Mouse (Mus musculus): ENCODE measurements around the gene Ap1m2.
A peak's percentile ranks its signal among the peaks of the same experiment; 100 is the strongest.
"Not testable (repeated sequence)": the region's sequence is repeated elsewhere in the genome, so short reads cannot be mapped to it uniquely, and the experiment has no call there.

The Ap1m2 gene

DNA sequence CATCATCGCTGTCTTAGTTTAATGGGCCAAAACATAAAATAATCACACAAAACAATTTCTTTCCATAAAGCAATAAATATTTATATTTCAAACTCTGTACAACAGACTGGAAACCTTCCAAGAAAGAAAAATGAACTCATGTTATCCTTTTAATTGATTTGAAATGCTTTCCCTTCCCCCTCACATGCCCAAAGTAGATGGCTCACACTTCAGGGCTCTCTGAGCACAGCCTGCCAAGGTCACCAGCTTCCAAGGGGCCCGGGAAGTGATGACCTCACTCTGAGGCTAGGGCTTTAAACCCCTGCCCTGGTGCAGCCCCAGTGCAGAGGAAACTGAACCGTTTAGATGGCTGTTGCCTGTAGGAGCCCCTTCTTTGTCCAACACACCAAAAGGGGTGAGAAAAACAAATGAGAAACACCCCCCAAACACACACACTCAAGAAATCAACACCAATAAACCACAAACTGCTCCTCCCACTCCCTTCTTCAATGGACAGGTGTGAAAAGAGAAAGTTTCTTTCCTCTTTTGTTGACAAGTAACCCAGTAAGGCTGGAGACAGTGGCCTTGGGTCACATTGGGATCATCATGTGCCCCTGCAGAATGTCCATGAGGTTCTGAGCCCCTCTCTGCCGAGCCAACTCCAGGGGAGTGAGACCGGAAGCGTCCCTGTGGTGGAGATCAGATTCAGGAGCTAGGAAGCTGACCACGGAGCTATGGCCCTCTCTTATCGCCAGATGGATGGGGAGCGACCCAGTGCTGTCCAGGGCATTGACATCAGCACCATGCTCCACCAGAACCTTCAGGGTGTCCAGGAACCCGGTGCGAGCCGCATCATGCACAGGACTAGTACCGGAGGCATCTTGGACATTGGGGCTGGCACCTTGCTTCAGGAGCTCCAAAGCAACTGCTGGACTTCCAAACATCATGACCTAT is 23.5 kb downstream of the Ap1m2 start:
- DNase-seq (ENCODE audit: low spot score), result no peak

DNA sequence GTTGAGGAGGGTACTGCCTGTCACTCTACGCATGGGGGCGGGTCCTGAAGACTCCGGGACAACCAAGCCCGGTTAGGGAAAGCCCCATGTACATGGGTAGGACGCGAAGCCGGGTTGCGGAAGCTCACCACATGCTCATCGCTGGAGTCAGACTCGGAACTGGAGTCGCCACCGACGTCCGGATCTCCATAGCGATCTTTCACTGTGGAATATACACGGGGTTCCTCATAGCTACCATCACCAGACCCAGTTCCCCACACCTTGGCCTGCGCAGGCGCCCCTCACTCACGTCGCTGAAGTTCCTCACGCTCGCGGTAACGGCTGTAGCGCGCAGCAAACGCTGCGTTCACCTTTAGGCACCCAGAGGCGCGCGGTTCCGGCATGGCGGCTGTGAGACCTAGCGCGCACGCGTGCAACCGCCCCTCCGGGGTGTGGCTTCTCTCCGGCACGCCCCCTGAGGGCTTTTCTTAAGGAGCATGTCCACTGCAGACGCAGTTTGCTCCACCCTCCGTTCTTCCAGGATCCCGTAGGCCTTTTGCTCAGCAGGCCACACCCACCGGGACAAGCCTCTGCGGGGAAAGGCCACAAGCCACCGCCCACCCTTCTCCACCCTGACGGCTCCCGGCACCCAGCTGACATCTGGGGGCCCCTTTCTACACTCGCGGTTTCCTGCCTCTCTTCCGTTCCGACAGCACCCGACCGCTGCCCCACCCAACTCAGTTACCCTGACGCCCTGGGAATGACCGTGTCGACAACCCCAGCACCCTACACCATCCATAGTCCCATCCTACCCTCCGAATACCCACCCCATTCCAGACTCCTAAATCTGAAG is 24.4 kb downstream of the Ap1m2 start, which contains the start of gene Kri1:
TSS of gene Kri1 (minus strand) at position 399 of the 832 bp plus-strand sequence.
- DNase-seq (ENCODE audit: low spot score), result peak; percentile 84

GRCm38 (mm10) chr9:21286753-21287152 is 25.4 kb downstream of the Ap1m2 start:
- no peak for DNase-seq (ENCODE audit: low spot score)

DNA sequence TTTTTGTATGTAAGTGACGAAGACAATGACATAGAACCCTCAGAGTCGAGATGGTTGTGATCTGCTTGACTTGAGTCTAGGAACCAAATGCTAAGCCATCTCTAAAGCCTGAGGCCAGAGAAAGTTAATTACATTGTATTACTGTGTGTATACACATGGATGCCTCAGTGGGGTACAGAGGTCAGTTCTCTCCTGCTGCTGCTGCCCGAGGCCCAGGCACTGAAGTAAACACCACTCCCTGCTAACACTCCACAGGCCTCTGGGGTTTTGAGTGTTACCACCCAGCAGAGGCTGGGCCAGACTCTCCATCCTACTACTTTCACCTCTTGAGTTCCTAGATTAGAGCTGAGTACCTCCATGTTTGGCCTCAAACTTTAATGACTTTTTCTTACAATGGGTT is 28.1 kb downstream of the Ap1m2 start:
- DNase-seq (ENCODE audit: low spot score), result no peak

DNA sequence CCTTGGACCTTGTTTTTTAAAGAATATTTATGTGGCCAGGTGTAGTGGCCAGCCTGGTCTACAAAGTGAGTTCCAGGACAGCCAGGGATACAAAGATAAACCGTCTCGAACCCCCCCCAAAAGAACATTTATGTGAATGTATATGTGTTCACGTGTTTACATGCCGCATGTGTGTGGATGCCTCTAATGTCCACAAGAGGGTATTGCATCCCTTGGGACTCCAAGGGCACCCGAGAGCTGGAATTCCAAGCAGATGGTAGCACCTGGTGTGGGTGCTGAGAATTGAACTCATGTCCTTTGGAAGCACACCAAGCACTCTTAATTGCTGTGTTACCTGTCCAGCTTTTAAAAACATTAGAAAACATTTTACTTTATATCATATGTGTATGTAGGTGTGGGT is 28.5 kb downstream of the Ap1m2 start:
- no peak for DNase-seq (ENCODE audit: low spot score)

GRCm38 (mm10) chr9:21277776-21278175 is 34.4 kb downstream of the Ap1m2 start:
- no peak for DNase-seq (ENCODE audit: low spot score)

DNA sequence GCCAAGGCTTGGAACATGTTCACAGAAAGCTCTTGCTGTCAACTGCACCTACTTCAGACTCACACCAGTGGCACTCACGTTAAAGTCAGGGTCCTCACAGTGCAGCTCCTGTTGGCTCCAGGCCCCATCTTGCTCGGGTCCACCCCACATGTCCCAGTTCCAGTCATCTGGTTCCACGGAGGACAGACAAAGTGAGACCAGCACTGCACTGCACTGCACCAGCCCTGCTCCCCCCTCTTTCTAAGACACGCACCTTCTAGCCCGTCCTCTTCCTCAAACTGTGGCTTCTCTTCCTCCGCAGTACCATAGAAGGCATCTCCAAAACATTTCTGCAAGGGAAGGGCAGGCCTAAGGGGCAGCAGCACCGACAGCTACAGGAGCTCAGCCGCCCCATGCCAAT is 35.8 kb downstream of the Ap1m2 start:
- no peak for DNase-seq (ENCODE audit: low spot score)

GRCm38 (mm10) chr9:21275727-21276126 is 36.4 kb downstream of the Ap1m2 start:
- no peak for DNase-seq (ENCODE audit: low spot score)

DNA sequence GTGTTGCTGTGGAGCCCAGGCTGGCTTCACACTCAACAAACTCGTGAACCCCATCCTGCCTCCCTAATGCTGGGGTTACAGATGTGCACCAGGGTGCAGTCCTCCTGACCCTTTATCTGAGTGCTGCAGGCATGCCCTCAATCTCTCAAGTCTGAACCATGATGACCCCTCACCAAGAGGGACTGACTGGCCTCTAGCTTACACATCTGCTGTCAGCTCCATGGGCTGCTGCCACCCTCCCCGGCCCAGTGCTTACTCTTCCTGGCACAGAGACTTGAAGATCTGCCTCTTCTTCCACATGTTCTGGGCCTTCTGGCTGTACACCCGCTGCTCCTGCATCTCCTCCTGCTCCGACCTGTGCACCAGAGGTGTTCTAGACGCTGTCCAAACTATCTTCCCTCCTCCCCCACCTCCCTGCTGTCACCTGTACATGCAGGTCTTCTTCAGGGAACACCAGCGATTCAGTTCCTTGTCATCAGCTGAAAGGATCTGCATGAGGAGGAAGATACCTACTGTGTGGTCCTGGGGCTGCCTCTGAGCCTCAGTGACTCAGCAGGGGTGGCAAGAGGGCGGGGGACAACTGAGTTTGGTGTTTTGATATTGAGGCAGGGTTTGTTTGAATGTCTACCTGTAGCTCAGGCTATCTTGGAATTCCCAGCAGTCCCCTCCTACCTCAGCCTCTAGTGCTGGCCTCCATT is 37.0 kb downstream of the Ap1m2 start:
- no peak for DNase-seq (ENCODE audit: low spot score)

- DNase-seq (ENCODE audit: low spot score), result no peak
Observed at GRCm38 (mm10) chr9:21274336-21274735, 37.8 kb downstream of the Ap1m2 start.

GRCm38 (mm10) chr9:21273520-21274228 is 38.5 kb downstream of the Ap1m2 start:
- DNase-seq (ENCODE audit: low spot score), result no peak

DNA sequence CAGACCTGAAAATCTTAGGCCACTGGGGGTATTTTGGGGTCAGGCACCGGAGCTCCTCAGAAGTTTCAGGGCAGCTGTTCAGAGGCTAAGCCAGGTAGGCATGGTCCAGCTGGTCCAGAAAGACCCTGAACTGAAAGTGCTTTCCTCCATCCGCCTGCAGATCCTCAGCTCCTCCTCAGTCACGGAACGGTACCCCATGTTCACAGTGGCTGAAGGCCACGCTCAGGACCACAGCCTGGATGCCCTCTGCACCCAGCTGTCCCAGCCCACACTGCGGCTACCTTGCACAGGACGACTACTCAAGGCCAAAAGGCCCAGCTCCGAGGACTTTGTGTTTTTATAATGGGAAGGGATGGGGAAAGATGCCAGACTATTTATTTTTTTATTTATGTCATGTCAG is 39.0 kb downstream of the Ap1m2 start:
- no peak for DNase-seq (ENCODE audit: low spot score)

GRCm38 (mm10) chr9:21272391-21272790 is 39.7 kb downstream of the Ap1m2 start:
- no peak for DNase-seq (ENCODE audit: low spot score)

GRCm38 (mm10) chr9:21269590-21269989 is 42.5 kb downstream of the Ap1m2 start:
- DNase-seq (ENCODE audit: low spot score), result not testable (repeated sequence)

DNA sequence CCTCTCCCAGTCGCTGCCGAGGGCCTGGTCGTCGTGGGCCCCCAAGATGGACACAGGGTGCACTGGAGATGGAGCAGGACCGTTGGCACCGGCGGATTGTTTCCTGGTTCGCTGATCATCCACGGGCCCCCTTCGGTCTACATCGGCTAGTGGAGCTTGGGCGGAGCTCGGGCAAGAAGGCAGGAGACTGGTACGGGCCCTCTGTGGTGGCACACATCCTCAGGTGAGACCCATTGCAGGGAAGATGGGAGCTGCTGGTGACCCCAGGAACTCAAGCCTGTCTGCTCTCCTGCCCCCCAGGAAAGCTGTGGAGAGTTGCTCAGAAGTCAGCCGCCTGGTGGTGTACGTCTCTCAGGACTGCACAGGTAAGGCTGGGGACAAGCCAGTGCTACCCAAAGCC is 43.8 kb downstream of the Ap1m2 start:
- DNase-seq (ENCODE audit: low spot score), result no peak

- DNase-seq (ENCODE audit: low spot score), result no peak
Observed at GRCm38 (mm10) chr9:21266889-21267288, 45.2 kb downstream of the Ap1m2 start.

DNA sequence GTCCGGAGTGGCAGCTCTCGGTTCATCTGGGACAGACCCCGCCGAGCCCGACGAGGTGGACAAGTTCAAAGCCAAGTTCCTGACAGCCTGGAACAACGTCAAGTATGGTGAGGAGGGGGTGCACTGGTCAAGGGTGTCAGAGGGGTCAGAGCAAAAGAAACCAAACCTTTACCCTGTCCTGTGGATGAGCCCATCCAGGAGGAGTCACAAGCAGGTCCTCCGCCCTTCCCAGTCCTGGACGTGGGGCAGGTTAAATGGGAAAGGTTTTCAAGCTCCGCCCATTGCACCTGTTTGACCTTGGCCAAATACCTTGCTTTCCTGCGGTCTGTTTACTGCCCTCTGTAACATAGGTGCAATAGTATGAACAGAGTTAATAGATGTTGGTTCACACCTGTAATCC is 46.5 kb downstream of the Ap1m2 start:
- no peak for DNase-seq (ENCODE audit: low spot score)

DNA sequence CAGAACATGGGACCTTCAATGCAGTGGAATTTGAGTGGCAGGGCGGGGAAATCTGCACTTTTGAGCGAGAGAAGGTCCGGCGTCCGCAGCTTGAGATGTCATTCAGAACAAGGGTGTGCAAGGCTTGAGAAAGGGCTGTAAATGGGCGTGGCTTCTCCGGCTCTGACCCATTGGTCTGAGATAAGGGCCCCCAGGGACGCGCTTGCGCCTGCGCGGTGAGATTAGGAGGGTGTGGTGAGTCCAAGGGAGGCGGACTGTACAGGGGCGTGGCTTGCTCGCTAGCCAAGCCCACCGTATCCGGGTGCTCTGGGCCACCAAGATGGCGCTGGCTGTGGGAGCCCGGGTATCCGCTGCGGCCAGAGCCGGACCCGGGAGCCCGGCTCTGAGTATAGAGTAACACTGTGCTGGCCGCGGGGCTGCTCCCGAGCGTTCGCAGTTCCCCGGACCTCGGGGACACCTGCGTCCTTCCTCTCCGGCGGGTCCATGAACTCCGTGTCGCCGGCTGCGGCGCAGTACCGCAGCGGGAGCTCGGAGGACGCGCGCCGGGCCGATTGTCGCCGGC is 47.1 kb downstream of the Ap1m2 start, which contains the start of gene Atg4d:
TSS of gene Atg4d (plus strand) at position 294 of the 562 bp plus-strand sequence.
- peak; percentile 90 for DNase-seq (ENCODE audit: low spot score)

GRCm38 (mm10) chr9:21264272-21264999 is 47.7 kb downstream of the Ap1m2 start:
- no peak for DNase-seq (ENCODE audit: low spot score)

- no peak for DNase-seq (ENCODE audit: low spot score)
Observed at GRCm38 (mm10) chr9:21261831-21262230, 50.3 kb downstream of the Ap1m2 start.

Measured in urinary bladder, postnatal 10 days (tissue).